Mouse (Mus musculus): ENCODE results near the gene Noc3l. TPM values are rescaled to one million over a fixed set of nuclear protein-coding genes. Genes with fewer than 3 reads are reported as not detected.
A peak's percentile ranks its signal among the peaks of the same experiment; 100 is the strongest.

Gene Noc3l
- polyA plus RNA-seq, 1 experiment from 2014 or later = 9.3 TPM

DNA sequence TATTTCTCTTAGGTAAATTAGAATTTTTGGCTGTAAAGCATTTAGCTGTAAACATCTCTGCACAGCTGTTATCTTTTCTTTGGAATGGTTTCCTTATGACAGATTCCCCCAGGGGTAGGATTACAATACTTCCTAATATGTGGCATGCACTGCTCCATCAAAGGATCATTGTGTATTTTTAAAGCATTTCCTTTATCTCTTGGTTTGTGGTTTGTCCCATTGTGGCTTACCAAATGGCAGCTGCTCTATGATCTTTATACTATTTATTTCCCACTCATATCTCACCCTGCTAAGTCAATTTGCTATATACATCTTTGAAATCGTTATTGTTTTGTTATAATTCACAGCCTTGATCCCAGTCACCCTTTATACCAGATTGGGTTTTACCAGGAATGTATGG lies 14.2 kb upstream of the Noc3l start:
- no peaks in the 10 kb centered on the region for H3K9me3 ChIP-seq (ENCODE audit: control insufficient read depth, low read depth, low read length)
- 37% methylated on average over 1 of the region's 1 CpGs for WGBS
- H3K4me3 ChIP-seq (ENCODE audit: low read depth, low read length) = no peak overlapping the region
- H3K4me2 ChIP-seq (replicated peaks; ENCODE audit: low read depth, low read length) = no peak overlapping the region
- no peaks in the 10 kb centered on the region for H3K27me3 ChIP-seq (ENCODE audit: control insufficient read depth, insufficient read depth, low read length)
- H3K27ac ChIP-seq (ENCODE audit: low read length) = no peak overlapping the region
- no peaks in the 10 kb centered on the region for H3K36me3 ChIP-seq (ENCODE audit: control insufficient read depth, insufficient read depth, low read length)
- no peaks in the 10 kb centered on the region for H3K4me1 ChIP-seq (ENCODE audit: control insufficient read depth, insufficient read depth, low read length)
- no peak overlapping the region for H3K9ac ChIP-seq (replicated peaks; ENCODE audit: low read depth, low read length)
- ATAC-seq (ENCODE audit: insufficient number of reproducible peaks, insufficient read depth, low FRiP score, low read depth) = no peak

DNA sequence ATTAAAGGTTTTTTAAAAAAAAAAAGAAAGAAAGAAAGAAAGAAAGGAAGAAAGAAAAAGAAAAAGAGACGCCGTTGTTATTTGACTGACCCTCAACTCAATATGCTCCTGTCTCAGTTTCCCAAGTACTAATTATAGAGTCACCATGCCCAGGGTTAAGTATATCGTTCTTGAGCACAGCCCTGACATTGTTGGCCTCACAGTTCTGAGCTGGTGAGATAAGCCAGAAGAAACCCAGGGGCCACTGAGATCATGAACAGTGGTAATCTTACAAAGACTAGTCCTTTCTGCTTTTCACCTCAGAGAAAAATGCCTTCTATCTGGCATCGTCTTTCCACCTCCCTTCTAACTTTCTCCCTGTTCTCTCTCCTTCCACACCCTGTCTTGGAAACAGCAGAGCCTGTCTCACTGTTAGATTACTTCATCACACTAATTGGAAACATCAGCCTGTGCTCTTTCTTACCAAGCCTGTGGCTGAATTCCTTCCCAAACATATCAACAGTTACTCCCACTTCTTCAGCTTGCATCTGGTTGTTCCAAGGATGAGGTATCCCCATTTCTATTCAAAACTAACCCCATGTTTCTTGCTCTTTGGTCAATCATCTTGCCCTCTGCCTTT lies 1.3 kb upstream of the Noc3l start:
- Histone ChIP-seq H3K4me2 (replicated peaks; ENCODE audit: low read depth, low read length) (no peak overlapping the region), H3K4me3 (ENCODE audit: low read depth, low read length) (no peak overlapping the region), H3K9me3 (ENCODE audit: control insufficient read depth, low read depth, low read length) (no peaks in the 10 kb centered on the region), H3K36me3 (ENCODE audit: control insufficient read depth, insufficient read depth, low read length) (peaks cover 9% of the 10 kb centered on the region), H3K27me3 (ENCODE audit: control insufficient read depth, insufficient read depth, low read length) (no peaks in the 10 kb centered on the region), H3K27ac (ENCODE audit: low read length) (no peak overlapping the region), H3K4me1 (ENCODE audit: control insufficient read depth, insufficient read depth, low read length) (0 out of 2 replicates have a peak, but pooled peaks cover 4% of the 10 kb centered on the region), H3K9ac (replicated peaks; ENCODE audit: low read depth, low read length) (no peak overlapping the region)
- WGBS = 88% methylated on average over 4 of the region's 4 CpGs
- ATAC-seq (ENCODE audit: insufficient number of reproducible peaks, insufficient read depth, low FRiP score, low read depth) = no peak

DNA sequence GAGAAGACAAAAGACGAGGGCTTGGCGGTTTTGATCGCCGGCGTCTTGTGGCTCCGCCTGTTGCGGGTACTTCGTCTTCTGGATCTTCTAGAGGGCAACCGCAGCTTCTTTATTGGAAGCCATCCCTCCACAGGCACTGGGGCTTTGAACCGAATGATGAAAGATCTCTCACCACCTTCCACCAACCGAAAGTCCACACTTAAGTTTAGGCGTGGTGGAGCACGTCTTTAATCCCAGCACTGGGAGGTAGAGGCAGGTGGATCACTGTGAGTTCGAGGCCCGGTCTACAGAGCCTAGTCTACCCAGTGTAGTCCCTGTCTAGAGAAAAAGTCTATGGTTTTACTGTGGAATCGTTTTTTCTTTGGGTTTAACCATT lies 378 bp upstream of the Noc3l start:
- peaks cover 18% of the 10 kb centered on the region for H3K36me3 ChIP-seq (ENCODE audit: control insufficient read depth, insufficient read depth, low read length)
- no peak overlapping the region for H3K27ac ChIP-seq (ENCODE audit: low read length)
- H3K4me3 ChIP-seq (ENCODE audit: low read depth, low read length) = peak overlapping the region; percentile 79
- H3K4me2 ChIP-seq (replicated peaks; ENCODE audit: low read depth, low read length) = peak overlapping the region; percentile 88
- peak overlapping the region; percentile 72 for H3K9ac ChIP-seq (replicated peaks; ENCODE audit: low read depth, low read length)
- H3K4me1 ChIP-seq (ENCODE audit: control insufficient read depth, insufficient read depth, low read length) = 0 out of 2 replicates have a peak, but pooled peaks cover 4% of the 10 kb centered on the region
- H3K9me3 ChIP-seq (ENCODE audit: control insufficient read depth, low read depth, low read length) = no peaks in the 10 kb centered on the region
- 12% methylated on average over 16 of the region's 16 CpGs for WGBS
- ATAC-seq (ENCODE audit: insufficient number of reproducible peaks, insufficient read depth, low FRiP score, low read depth) = peak; percentile 70; the same call in 1 of the 2 replicates
- H3K27me3 ChIP-seq (ENCODE audit: control insufficient read depth, insufficient read depth, low read length) = no peaks in the 10 kb centered on the region

DNA sequence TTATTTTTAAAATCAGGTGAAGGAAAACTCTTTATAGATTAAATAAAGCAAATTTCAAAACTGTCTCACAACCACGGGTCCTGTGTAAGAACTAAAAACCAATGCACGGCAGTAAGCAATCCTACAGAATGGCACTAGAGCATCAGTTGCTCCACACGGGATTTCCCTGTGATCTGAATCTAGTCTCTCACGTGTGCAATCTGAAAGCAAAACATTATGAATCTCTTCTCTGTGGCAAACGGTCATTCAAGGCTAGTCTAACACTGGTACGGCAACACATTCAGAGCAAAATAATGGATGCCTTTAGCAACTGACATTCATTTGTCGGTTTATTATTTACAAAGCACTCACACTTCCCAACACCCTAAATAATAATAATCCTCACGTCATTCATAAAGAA lies 846 bp downstream of the Noc3l start:
- H3K27me3 ChIP-seq (ENCODE audit: control insufficient read depth, insufficient read depth, low read length) = no peaks in the 10 kb centered on the region
- WGBS = 35% methylated on average over 8 of the region's 8 CpGs
- no peak overlapping the region for H3K27ac ChIP-seq (ENCODE audit: low read length)
- peak overlapping the region; percentile 79 for H3K4me3 ChIP-seq (ENCODE audit: low read depth, low read length)
- 0 out of 2 replicates have a peak, but pooled peaks cover 4% of the 10 kb centered on the region for H3K4me1 ChIP-seq (ENCODE audit: control insufficient read depth, insufficient read depth, low read length)
- peaks cover 20% of the 10 kb centered on the region for H3K36me3 ChIP-seq (ENCODE audit: control insufficient read depth, insufficient read depth, low read length)
- no peaks in the 10 kb centered on the region for H3K9me3 ChIP-seq (ENCODE audit: control insufficient read depth, low read depth, low read length)
- H3K9ac ChIP-seq (replicated peaks; ENCODE audit: low read depth, low read length) = peak overlapping the region; percentile 72
- peak overlapping the region; percentile 88 for H3K4me2 ChIP-seq (replicated peaks; ENCODE audit: low read depth, low read length)
- no peak for ATAC-seq (ENCODE audit: insufficient number of reproducible peaks, insufficient read depth, low FRiP score, low read depth)

DNA sequence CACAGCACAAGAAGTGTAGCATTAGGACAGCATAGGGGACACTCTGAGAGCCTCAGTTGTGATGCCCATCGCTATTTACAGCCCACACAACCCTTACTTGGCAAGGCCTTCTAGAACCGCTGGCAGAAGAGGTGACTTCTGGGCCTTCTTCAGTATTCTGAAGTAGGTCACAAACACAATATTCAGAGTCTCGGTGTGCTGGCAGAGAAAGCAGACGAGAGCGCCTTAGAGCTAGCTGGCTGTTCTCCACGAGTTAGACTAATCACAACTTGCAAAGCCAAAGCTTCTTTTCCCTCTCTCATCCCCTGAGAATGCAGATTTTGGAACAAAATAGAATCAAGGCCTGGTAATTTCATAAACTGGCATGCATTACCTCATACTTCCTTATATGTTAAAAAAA lies 20.2 kb downstream of the Noc3l start:
- Histone ChIP-seq H3K4me3 (ENCODE audit: low read depth, low read length) (no peak overlapping the region), H3K27ac (ENCODE audit: low read length) (no peak overlapping the region), H3K36me3 (ENCODE audit: control insufficient read depth, insufficient read depth, low read length) (peaks cover 46% of the 10 kb centered on the region), H3K4me1 (ENCODE audit: control insufficient read depth, insufficient read depth, low read length) (no peaks in the 10 kb centered on the region), H3K4me2 (replicated peaks; ENCODE audit: low read depth, low read length) (no peak overlapping the region), H3K9me3 (ENCODE audit: control insufficient read depth, low read depth, low read length) (no peaks in the 10 kb centered on the region), H3K27me3 (ENCODE audit: control insufficient read depth, insufficient read depth, low read length) (no peaks in the 10 kb centered on the region), H3K9ac (replicated peaks; ENCODE audit: low read depth, low read length) (no peak overlapping the region)
- WGBS = 86% methylated on average over 6 of the region's 6 CpGs
- ATAC-seq (ENCODE audit: insufficient number of reproducible peaks, insufficient read depth, low FRiP score, low read depth) = no peak

DNA sequence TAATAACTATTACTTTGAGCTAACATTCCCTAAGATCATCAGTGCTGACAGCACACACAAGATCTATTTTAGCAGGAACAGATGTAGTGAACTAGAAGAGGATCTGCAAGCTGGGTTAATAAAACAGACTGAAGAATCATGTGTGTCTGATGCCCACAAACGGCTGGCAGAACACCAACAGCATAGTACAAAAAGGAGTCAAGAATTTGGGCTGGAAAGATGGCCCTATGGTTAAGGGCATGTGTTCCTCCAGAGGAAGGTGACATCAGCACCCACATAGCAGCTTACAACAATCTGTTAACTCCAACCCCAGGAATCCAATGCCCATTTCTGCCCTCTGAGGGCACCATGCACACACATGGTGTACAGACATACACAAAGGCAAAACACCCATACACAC lies 20.7 kb downstream of the Noc3l start:
- no peak overlapping the region for H3K27ac ChIP-seq (ENCODE audit: low read length)
- H3K9me3 ChIP-seq (ENCODE audit: control insufficient read depth, low read depth, low read length) = no peaks in the 10 kb centered on the region
- H3K4me2 ChIP-seq (replicated peaks; ENCODE audit: low read depth, low read length) = no peak overlapping the region
- no peak overlapping the region for H3K4me3 ChIP-seq (ENCODE audit: low read depth, low read length)
- H3K4me1 ChIP-seq (ENCODE audit: control insufficient read depth, insufficient read depth, low read length) = no peaks in the 10 kb centered on the region
- peaks cover 47% of the 10 kb centered on the region for H3K36me3 ChIP-seq (ENCODE audit: control insufficient read depth, insufficient read depth, low read length)
- no peak for ATAC-seq (ENCODE audit: insufficient number of reproducible peaks, insufficient read depth, low FRiP score, low read depth)
- H3K9ac ChIP-seq (replicated peaks; ENCODE audit: low read depth, low read length) = no peak overlapping the region
- WGBS = 93% methylated on average over 1 of the region's 1 CpGs
- no peaks in the 10 kb centered on the region for H3K27me3 ChIP-seq (ENCODE audit: control insufficient read depth, insufficient read depth, low read length)

DNA sequence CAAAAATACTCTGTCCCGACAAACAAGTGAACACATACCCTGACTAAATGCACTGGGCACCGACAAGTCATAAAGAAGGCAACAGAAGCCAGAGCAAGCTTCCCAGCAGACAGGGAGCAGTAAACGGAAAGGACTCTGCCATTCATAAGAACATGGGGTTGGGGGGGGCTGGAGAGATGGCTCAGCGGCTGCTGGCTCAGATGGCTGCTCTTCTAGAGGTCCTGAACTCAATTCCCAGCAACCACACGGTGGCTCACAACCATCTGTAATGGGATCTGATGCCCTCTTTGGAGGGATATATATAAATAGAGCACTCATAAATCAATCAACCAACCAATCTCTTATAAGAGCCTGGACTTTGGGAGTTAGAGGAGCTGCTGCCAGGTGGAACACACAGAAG lies 22.5 kb downstream of the Noc3l start:
- Histone ChIP-seq H3K9ac (replicated peaks; ENCODE audit: low read depth, low read length) (no peak overlapping the region), H3K9me3 (ENCODE audit: control insufficient read depth, low read depth, low read length) (no peaks in the 10 kb centered on the region), H3K27me3 (ENCODE audit: control insufficient read depth, insufficient read depth, low read length) (no peaks in the 10 kb centered on the region), H3K4me2 (replicated peaks; ENCODE audit: low read depth, low read length) (no peak overlapping the region), H3K36me3 (ENCODE audit: control insufficient read depth, insufficient read depth, low read length) (peaks cover 47% of the 10 kb centered on the region), H3K4me1 (ENCODE audit: control insufficient read depth, insufficient read depth, low read length) (no peaks in the 10 kb centered on the region), H3K27ac (ENCODE audit: low read length) (no peak overlapping the region), H3K4me3 (ENCODE audit: low read depth, low read length) (no peak overlapping the region)
- no peak for ATAC-seq (ENCODE audit: insufficient number of reproducible peaks, insufficient read depth, low FRiP score, low read depth)
- 75% methylated on average over 5 of the region's 5 CpGs for WGBS

DNA sequence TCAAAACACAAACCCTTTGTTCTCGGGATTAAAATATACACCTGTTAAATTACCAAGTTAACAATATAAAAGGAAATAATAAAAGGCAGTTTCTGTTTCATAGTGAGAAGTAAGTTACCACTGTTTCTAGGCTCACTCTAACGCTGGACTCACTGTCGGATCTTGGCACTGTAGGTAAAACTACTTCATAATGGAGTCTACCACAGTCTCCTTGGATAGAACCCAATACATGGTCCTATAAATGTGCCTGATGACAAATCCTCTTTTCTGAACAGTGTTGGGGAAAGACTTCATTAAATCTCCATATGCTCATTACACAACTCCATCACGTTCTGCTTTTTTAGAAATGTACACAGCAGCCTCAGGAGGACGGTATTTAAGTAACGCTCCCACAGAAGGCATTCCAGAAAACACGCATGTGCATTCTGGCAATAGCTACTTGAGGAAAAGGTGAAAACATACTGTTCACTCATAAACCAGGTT lies 25.4 kb downstream of the Noc3l start:
- H3K9me3 ChIP-seq (ENCODE audit: control insufficient read depth, low read depth, low read length) = no peaks in the 10 kb centered on the region
- H3K27me3 ChIP-seq (ENCODE audit: control insufficient read depth, insufficient read depth, low read length) = no peaks in the 10 kb centered on the region
- H3K4me2 ChIP-seq (replicated peaks; ENCODE audit: low read depth, low read length) = no peak overlapping the region
- WGBS = 95% methylated on average over 7 of the region's 7 CpGs
- no peaks in the 10 kb centered on the region for H3K4me1 ChIP-seq (ENCODE audit: control insufficient read depth, insufficient read depth, low read length)
- no peak overlapping the region for H3K27ac ChIP-seq (ENCODE audit: low read length)
- H3K4me3 ChIP-seq (ENCODE audit: low read depth, low read length) = no peak overlapping the region
- ATAC-seq (ENCODE audit: insufficient number of reproducible peaks, insufficient read depth, low FRiP score, low read depth) = no peak
- H3K9ac ChIP-seq (replicated peaks; ENCODE audit: low read depth, low read length) = no peak overlapping the region
- H3K36me3 ChIP-seq (ENCODE audit: control insufficient read depth, insufficient read depth, low read length) = peaks cover 65% of the 10 kb centered on the region

DNA sequence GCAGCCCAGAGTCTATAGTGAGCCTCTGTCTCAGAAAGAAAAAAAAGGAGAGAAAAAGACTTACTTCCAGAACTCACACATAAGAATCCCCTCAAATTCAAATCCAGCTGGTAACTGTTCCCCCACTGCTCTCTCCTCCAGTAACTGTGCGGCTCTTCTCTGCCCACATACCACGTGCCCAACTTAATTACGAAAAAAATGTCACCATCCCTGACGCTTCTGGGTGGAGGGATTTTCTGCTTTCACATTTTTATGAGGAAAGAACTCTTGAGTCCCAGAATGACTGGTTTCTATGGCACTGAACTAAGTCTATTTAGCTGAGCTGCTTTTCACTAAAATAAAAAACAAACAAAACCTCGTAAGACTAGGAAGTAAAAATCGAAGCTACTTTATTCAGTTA lies 31.3 kb downstream of the Noc3l start:
- Histone ChIP-seq H3K27me3 (ENCODE audit: control insufficient read depth, insufficient read depth, low read length) (no peaks in the 10 kb centered on the region), H3K9me3 (ENCODE audit: control insufficient read depth, low read depth, low read length) (no peaks in the 10 kb centered on the region), H3K4me1 (ENCODE audit: control insufficient read depth, insufficient read depth, low read length) (no peaks in the 10 kb centered on the region), H3K27ac (ENCODE audit: low read length) (no peak overlapping the region), H3K9ac (replicated peaks; ENCODE audit: low read depth, low read length) (no peak overlapping the region), H3K4me3 (ENCODE audit: low read depth, low read length) (no peak overlapping the region), H3K4me2 (replicated peaks; ENCODE audit: low read depth, low read length) (no peak overlapping the region), H3K36me3 (ENCODE audit: control insufficient read depth, insufficient read depth, low read length) (peaks cover 35% of the 10 kb centered on the region)
- ATAC-seq (ENCODE audit: insufficient number of reproducible peaks, insufficient read depth, low FRiP score, low read depth) = no peak
- WGBS = 93% methylated on average over 6 of the region's 6 CpGs
